Mouse (Mus musculus): ENCODE measurements around the gene Hsh2d.
A peak's percentile ranks its signal among the peaks of the same experiment; 100 is the strongest.

The Hsh2d gene

GRCm38 (mm10) chr8:72187793-72188331, 1.6 kb upstream of the Hsh2d start:
- peak; percentile 48 for DNase-seq (ENCODE audit: low read depth)

GRCm38 (mm10) chr8:72190215-72190539, 739 bp downstream of the Hsh2d start:
- no peak for DNase-seq (ENCODE audit: low read depth)

DNA sequence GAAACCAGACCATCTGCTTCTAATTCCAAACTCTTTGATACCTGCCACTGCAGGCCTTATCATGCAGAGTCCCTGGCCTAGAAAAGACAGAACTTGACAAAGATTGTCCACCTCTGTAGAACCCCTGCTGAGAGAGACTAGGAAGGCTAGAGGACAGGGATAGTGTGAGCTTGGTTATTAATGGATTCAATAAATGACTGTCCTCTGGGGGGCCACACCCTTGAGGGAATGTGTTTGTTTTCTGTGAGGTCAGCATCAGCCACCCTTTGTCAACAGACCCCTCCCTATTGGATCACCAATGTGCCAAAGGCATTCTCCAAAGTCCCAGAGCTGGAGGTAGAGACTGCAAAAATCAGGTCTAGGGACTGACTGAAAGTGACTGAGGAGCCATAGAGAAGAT, 2.6 kb downstream of the Hsh2d start:
- DNase-seq (ENCODE audit: low read depth) = no peak

DNA sequence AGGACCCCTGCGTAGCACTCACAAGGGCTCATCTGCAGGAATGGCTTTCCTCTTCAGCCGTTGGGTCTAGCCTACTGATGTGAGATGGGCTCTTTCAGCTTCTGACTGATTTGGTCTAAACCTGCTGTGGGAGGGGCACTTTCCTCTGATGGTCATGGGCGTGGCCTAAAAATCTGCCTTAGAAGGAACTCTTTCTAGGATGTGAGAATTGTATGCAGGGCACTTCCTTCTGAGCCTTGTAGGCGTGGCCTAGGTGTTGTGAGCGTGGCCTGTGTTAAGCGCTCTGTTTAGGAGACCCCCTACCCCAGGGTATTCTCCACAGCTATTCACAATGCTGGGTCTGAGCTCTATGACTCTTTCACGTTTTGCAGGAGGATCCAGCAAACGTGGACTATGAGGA, 8.6 kb downstream of the Hsh2d start:
- DNase-seq (ENCODE audit: low read depth) = no peak

DNA sequence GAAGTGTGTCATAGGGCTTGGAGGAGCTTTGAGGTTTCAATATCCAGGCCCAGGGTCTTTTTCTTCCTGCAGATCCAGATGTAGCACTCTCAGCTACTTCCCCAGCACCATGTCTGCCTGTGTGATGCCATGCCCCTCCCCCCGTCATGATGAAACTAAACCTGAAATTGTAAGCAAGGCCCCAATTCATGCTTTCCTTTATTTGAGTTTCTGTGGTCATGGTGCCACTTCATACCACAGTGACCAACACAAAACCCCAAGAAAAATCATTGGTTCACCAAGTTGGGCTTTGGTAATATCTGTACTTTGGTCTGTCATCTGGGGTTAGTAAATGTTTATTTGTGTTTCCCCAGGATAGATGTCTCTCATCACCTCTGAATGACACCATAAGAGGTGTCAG, 19.1 kb downstream of the Hsh2d start:
- no peak for DNase-seq (ENCODE audit: low read depth)

GRCm38 (mm10) chr8:72210222-72210621, 20.8 kb downstream of the Hsh2d start:
- no peak for DNase-seq (ENCODE audit: low read depth)

DNA sequence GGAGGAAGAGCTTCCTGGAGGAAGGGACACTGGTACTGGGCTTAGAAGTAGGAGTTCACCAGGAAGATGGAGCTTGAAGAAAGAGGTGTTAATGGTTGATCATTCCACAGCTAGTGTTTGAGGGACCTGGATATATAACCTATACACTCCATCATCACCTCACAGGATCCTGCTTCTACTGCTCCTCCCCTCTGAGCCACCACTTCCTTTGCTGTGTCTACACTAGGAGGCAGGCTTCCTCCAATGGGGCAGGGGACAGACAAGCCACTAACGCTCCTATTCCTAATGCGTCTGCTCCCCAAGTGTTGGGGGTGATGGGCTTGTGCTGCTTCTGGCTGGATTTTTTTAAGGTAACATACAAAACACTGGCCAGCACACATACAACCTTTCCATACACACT, 21.3 kb downstream of the Hsh2d start:
- no peak for DNase-seq (ENCODE audit: low read depth)

GRCm38 (mm10) chr8:72211846-72212245, 22.4 kb downstream of the Hsh2d start:
- DNase-seq (ENCODE audit: low read depth) = no peak

GRCm38 (mm10) chr8:72212751-72213150, 23.3 kb downstream of the Hsh2d start, which contains the start of gene Cib3:
Gene Cib3 (minus strand): TSS chr8:72212837.
- no peak for DNase-seq (ENCODE audit: low read depth)

- DNase-seq (ENCODE audit: low read depth) = no peak
These were observed 24.1 kb downstream of the Hsh2d start, which contains the start of gene Gm11034 for GRCm38 (mm10) chr8:72213536-72213935. Gene Gm11034 (minus strand): TSS chr8:72213636.

GRCm38 (mm10) chr8:72215060-72215459, 25.6 kb downstream of the Hsh2d start:
- DNase-seq (ENCODE audit: low read depth) = peak; percentile 52

DNA sequence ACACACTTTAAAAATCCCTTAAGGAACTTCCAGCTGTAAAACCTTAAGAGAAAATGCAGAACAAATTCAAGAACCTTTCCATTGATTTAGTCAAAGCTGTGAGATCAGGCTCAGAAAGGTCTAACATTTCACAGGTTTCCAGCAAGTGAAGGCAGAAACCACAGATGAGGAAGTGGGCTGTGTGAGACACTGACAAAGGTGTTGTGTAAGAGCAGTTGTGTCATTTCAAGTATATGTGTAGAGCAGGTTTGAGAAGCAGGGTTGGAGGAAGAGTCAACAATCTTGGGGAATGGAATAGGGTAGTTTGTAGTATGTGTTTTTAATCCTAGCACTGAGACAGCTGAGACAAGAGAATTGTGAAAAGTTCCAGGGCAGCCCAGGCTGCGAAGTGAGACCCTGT, 26.4 kb downstream of the Hsh2d start:
- no peak for DNase-seq (ENCODE audit: low read depth)

DNA sequence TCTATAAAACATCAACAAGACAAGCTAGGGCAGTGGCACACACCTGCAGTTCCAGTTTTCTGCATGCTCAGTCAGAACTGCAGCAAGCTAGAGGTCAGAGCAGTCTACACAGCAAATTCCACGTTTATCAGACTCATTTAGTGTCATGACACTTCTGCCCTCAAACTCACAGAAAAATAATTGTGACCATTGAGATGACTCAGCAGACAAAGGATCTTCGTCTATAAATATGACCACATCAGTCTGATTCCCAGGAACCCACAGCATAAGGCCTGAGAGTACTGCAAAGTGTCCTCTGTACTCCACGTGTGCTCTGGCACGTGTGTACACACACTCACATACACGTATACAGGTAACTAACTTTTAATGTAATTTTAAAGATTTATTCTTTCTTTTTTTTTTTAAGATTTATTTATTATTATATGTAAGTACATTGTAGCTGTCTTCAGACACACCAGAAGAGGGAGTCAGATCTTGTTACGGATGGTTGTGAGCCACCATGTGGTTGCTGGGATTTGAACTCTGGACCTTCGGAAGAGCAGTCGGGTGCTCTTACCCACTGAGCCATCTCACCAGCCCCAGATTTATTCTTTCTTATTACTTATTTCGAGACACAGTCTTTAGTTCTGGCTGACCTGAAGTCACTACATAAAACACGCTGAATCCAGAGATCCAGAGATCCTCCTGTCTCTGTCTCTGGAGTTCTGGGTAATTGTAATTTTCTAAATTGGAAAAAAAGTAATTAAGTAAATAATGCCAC, 29.5 kb downstream of the Hsh2d start:
- no peak for DNase-seq (ENCODE audit: low read depth)

- DNase-seq (ENCODE audit: low read depth) = peak; percentile 99
These were observed 30.3 kb downstream of the Hsh2d start, which contains the start of gene Fam32a for GRCm38 (mm10) chr8:72219541-72220363. Gene Fam32a (plus strand): TSS chr8:72219730.

DNA sequence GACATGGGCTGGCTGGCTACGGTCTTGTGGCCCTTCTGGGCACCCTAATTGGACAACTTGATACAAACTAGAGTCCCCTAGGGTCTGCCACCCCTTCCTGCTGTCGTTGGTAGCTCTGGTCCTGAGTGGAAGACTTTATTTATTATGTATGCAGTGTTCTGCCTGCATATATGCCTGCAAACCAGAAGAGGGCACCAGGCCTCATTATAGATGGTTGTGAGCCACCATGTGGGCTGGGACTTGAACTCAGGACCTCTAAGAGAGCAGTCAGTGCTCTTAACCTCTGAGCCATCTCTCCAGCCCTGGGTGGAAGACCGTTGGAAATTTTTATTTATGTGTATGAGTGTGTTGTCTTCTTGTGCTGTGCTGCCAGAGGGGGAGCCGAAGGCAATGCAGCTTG, 31.3 kb downstream of the Hsh2d start:
- peak; percentile 47 for DNase-seq (ENCODE audit: low read depth)

DNA sequence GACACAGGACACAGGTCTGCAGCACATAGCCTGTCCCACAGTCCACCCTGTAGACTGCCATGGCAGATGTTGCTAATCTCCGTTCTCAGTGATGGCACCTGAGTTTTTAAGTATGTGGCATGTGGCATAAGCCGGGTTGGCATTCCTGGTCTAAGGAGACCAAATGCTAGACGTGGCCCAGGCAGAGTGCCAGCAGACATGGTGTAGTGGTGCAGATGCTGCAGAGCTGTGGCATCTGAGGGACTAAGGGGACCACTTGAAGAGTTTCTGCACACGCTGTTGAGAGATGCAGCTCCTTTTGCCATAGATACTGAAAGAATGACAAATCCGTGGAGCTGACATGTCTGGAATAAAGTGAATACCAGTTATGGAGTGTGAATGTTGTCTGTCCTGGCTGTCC, 33.2 kb downstream of the Hsh2d start:
- no peak for DNase-seq (ENCODE audit: low read depth)

- DNase-seq (ENCODE audit: low read depth) = peak; percentile 99
These were observed 50.3 kb downstream of the Hsh2d start, which contains the start of gene Ap1m1 for GRCm38 (mm10) chr8:72239499-72240402. Gene Ap1m1 (plus strand): TSS chr8:72240018.

DNA sequence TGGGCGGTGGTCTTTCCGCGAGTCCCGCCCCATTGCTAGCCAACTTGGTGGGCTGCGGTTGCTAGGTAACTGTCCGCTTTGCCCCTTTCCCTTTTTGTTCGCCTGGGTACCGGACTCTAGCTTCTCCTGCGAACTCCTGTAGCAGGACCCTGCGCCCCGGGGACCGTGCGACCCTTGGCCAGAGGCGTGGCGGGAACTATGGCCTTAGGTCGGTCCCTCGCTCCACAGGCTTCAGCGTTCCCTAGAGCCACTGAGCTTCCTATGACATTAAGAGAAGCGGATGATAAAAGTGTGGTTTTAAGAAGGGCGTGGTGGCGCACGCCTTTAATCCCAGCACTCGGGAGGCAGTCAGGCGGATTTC, 50.9 kb downstream of the Hsh2d start:
- DNase-seq (ENCODE audit: low read depth) = no peak

- DNase-seq (ENCODE audit: low read depth) = no peak
These were observed 51.5 kb downstream of the Hsh2d start for GRCm38 (mm10) chr8:72240951-72241350.

- DNase-seq (ENCODE audit: low read depth) = no peak
These were observed 52.8 kb downstream of the Hsh2d start for GRCm38 (mm10) chr8:72242226-72242625.

- DNase-seq (ENCODE audit: low read depth) = no peak
These were observed 55.2 kb downstream of the Hsh2d start for GRCm38 (mm10) chr8:72244610-72245009.
